In the genomic region with DNA sequence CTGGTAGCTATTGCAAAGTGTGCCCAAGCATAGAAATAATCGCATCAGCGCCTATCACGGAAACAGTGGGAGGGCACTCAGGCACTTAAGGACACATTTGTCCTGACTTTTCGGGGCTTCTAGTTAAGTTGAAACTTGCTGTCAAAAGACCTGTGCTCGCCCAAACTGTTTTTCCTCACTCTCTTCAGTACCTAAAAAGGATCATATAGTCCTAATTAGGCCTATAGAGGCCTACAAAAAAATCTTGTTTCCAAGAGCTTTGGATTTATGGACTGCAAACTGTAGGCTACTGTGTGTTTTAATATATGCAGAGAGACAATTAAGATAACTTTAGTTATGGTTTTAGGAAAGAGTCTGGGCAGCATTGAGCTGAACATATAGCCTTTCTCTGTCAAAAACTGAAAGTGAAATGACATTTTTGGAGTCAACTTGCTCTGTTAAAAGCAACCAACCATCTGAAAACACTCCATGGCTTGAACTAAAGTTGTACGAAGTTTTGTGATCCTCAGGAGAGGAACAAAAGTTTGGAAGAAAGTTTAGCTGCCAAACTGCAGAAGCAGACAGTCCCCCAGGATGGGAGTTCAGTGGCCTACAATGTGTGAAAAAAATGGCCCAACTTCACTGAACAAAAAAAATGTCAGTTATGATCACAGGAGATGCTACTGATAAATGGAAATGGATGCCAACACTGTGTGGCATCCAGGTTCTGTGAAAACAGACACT, we compare ENCODE assay signal across 22 mouse cellular contexts. TPM values are rescaled to one million over a fixed set of nuclear protein-coding genes. Genes with fewer than 3 reads are reported as not detected.
DNase-seq lines count a peak whose midpoint lies in the region; ATAC-seq and TF ChIP-seq lines count a peak whose summit lies in the region.
"Had no signal": no experiment of that assay in that cellular context is flagged by ENCODE, and none has a peak within 500 bp of the region (broad histone marks: within the 10 kb centered on the region; RNA-seq: fewer than 3 reads in every experiment).

No protein-coding gene starts in this region.

- no peaks in the 10 kb centered on the region for H3K27me3 ChIP-seq in limb, embryonic 12.5 days
- no peaks in the 10 kb centered on the region for H3K27me3 ChIP-seq in limb, embryonic 10.5 days (ENCODE audit: low read depth, poor library complexity, severe bottlenecking)
- H3K27me3 ChIP-seq in limb, embryonic 14.5 days (ENCODE audit: control insufficient read depth, insufficient read depth, low read length): no peaks in the 10 kb centered on the region
- H3K27me3 ChIP-seq: embryonic facial prominence, embryonic 12.5 days; forebrain, embryonic 13.5 days; forebrain, embryonic 15.5 days had no signal

- no peaks in the 10 kb centered on the region for H3K36me3 ChIP-seq in limb, embryonic 12.5 days
- H3K36me3 ChIP-seq in limb, embryonic 10.5 days: no peaks in the 10 kb centered on the region
- no peaks in the 10 kb centered on the region for H3K36me3 ChIP-seq in limb, embryonic 14.5 days (ENCODE audit: control insufficient read depth, insufficient read depth, low read length)
- H3K36me3 ChIP-seq: embryonic facial prominence, embryonic 10.5 days; embryonic facial prominence, embryonic 12.5 days; forebrain, embryonic 15.5 days had no signal

- H3K4me2 ChIP-seq in limb, embryonic 12.5 days: no peak overlapping the region
- no peak overlapping the region for H3K4me2 ChIP-seq in limb, embryonic 14.5 days (replicated peaks; ENCODE audit: low read depth, low read length, severe bottlenecking)
- H3K4me2 ChIP-seq: embryonic facial prominence, embryonic 12.5 days; forebrain, embryonic 13.5 days; forebrain, embryonic 15.5 days had no signal

- H3K4me1 ChIP-seq in limb, embryonic 12.5 days (replicated peaks): no peaks in the 10 kb centered on the region; the same call in 1 of the 2 replicates
- no peaks in the 10 kb centered on the region for H3K4me1 ChIP-seq in limb, embryonic 10.5 days
- H3K4me1 ChIP-seq in limb, embryonic 14.5 days (ENCODE audit: control insufficient read depth, insufficient read depth, low read length): peaks cover 9% of the 10 kb centered on the region; the same call in 1 of the 2 replicates
- H3K4me1 ChIP-seq: embryonic facial prominence, embryonic 10.5 days; embryonic facial prominence, embryonic 12.5 days; forebrain, embryonic 13.5 days; forebrain, embryonic 15.5 days had no signal

- 0 out of 2 replicates have a peak overlapping the region, but pooled peaks have one; percentile 31 for H3K27ac ChIP-seq in limb, embryonic 12.5 days
- H3K27ac ChIP-seq in limb, embryonic 10.5 days: no peak overlapping the region
- H3K27ac ChIP-seq in limb, embryonic 14.5 days (replicated peaks; ENCODE audit: low read depth, low read length): no peak overlapping the region
- H3K27ac ChIP-seq: embryonic facial prominence, embryonic 10.5 days; embryonic facial prominence, embryonic 12.5 days; forebrain, embryonic 13.5 days; forebrain, embryonic 15.5 days had no signal

- WGBS in limb, embryonic 12.5 days: 67% methylated on average over 6 of the region's 6 CpGs
- WGBS in limb, embryonic 10.5 days: 86% methylated on average over 6 of the region's 6 CpGs
- 45% methylated on average over 6 of the region's 6 CpGs for WGBS in limb, embryonic 14.5 days

- peak; percentile 75 for ATAC-seq in limb, embryonic 12.5 days (ENCODE audit: insufficient number of reproducible peaks, insufficient read depth, low FRiP score, low TSS enrichment, low read depth)
- ATAC-seq in limb, embryonic 14.5 days (ENCODE audit: low FRiP score, low read depth): peak; percentile 69
- ATAC-seq: CD4-positive, CD25-positive, alpha-beta regulatory T cell, adult 4 months; forebrain, embryonic 13.5 days; forebrain, embryonic 15.5 days; forebrain, postnatal 0 days had no signal

- TF ChIP-seq POLR2A in limb, embryonic 14.5 days (IDR thresholded peaks at IDR 0.05; ENCODE audit: borderline replicate concordance, extremely low read depth, insufficient read depth, insufficient read length): no peak

- DNase-seq in heart, adult 11 months: peak; percentile 29
- DNase-seq in heart, adult 18-20 months: no peak
- no peak for DNase-seq in limb, embryonic 10.5 days (ENCODE audit: low spot score)
- DNase-seq in limb, embryonic 14.5 days (ENCODE audit: low spot score): peak; percentile 56
- DNase-seq in adipocyte (ENCODE audit: low spot score): no peak
- DNase-seq: adrenal gland, adult 8-10 months; adrenal gland, postnatal 14 days; adrenal gland, postnatal 36 days; B cell, adult 2 months; cerebellum, adult 11-12 months; cerebellum, adult 2 months; cerebellum, adult 9-10 months; cerebellum, postnatal 10 days; cerebellum, postnatal 25 days; forebrain, postnatal 0 days had no signal

- no peak overlapping the region for H3K9ac ChIP-seq in limb, embryonic 12.5 days (replicated peaks)
- no peak overlapping the region for H3K9ac ChIP-seq in limb, embryonic 14.5 days (ENCODE audit: low read depth, low read length, severe bottlenecking)
- H3K9ac ChIP-seq: embryonic facial prominence, embryonic 12.5 days; forebrain, embryonic 13.5 days; forebrain, embryonic 15.5 days; forebrain, postnatal 0 days had no signal

- H3K9me3 ChIP-seq in limb, embryonic 12.5 days: no peaks in the 10 kb centered on the region
- no peaks in the 10 kb centered on the region for H3K9me3 ChIP-seq in limb, embryonic 10.5 days (replicated peaks)
- no peaks in the 10 kb centered on the region for H3K9me3 ChIP-seq in limb, embryonic 14.5 days (ENCODE audit: control insufficient read depth, low read length)
- H3K9me3 ChIP-seq: embryonic facial prominence, embryonic 10.5 days; embryonic facial prominence, embryonic 12.5 days; forebrain, embryonic 13.5 days; forebrain, embryonic 15.5 days had no signal

- H3K4me3 ChIP-seq in limb, embryonic 12.5 days (replicated peaks): no peak overlapping the region
- no peak overlapping the region for H3K4me3 ChIP-seq in limb, embryonic 10.5 days
- H3K4me3 ChIP-seq in limb, embryonic 14.5 days (replicated peaks; ENCODE audit: low read length): no peak overlapping the region
- H3K4me3 ChIP-seq: embryonic facial prominence, embryonic 10.5 days; embryonic facial prominence, embryonic 12.5 days; forebrain, embryonic 13.5 days; forebrain, embryonic 15.5 days had no signal

RNA-seq across cellular contexts. Expression of a gene that starts 55.9 kb away (rescaled TPM):
- total RNA-seq in heart, adult 18-20 months (2021): 1 to 10 TPM; 1.3 to 1.5 TPM
- polyA plus RNA-seq in limb, embryonic 12.5 days (2016; fragmentation: Nextera tagmentation; extraction: Ambion mirVana): 9.2 and 10.3 TPM in 2 replicates
- polyA plus RNA-seq in limb, embryonic 10.5 days (2016; fragmentation: Nextera tagmentation; extraction: Ambion mirVana): 4.8 and 5.2 TPM in 2 replicates
- polyA plus RNA-seq in limb, embryonic 14.5 days (2012; rRNA removed): 6.3 and 9.8 TPM in 2 replicates
- 4.6 TPM in 2 replicates for polyA plus RNA-seq in limb, embryonic 14.5 days (2014; fragmentation: Nextera tagmentation; extraction: Ambion mirVana)
- total RNA-seq: MEL had no signal

Comparison
In these comparisons a context has a peak if more than half of its experiments do, and no peak if none do; other contexts are left out.
1. DNase-seq: peak in heart, adult 11 months (single experiment) and limb, embryonic 14.5 days (single experiment); none in heart, adult 18-20 months (0 of 2), limb, embryonic 10.5 days (single experiment) and adipocyte (single experiment).